Mouse (Mus musculus): ENCODE measurements around the gene Hira.
"Not testable (repeated sequence)": the region's sequence is repeated elsewhere in the genome, so short reads cannot be mapped to it uniquely, and the experiment has no call there.

Gene Hira

GRCm38 (mm10) chr16:18916064-18916463 is 39.2 kb downstream of the Hira start:
- DNase-seq (ENCODE audit: low spot score in 2 of 2): no peak

- no peak for DNase-seq (ENCODE audit: low spot score in 2 of 2)
These were observed 44.9 kb downstream of the Hira start for GRCm38 (mm10) chr16:18921771-18922170.

- DNase-seq (ENCODE audit: low spot score in 2 of 2): no peak
These were observed 51.1 kb downstream of the Hira start for GRCm38 (mm10) chr16:18927963-18928362.

GRCm38 (mm10) chr16:18938321-18939082 is 61.7 kb downstream of the Hira start:
- DNase-seq (ENCODE audit: low spot score in 2 of 2): no peak

- DNase-seq (ENCODE audit: low spot score in 2 of 2): no peak
These were observed 67.1 kb downstream of the Hira start for GRCm38 (mm10) chr16:18943906-18944305.

GRCm38 (mm10) chr16:18948941-18949340 is 72.1 kb downstream of the Hira start:
- no peak for DNase-seq (ENCODE audit: low spot score in 2 of 2)

- DNase-seq (ENCODE audit: low spot score in 2 of 2): no peak
These were observed 73.5 kb downstream of the Hira start for GRCm38 (mm10) chr16:18950351-18950750.

- no peak for DNase-seq (ENCODE audit: low spot score in 2 of 2)
These were observed 76.0 kb downstream of the Hira start for GRCm38 (mm10) chr16:18952813-18953212.

- DNase-seq (ENCODE audit: low spot score in 2 of 2): no peak
These were observed 78.2 kb downstream of the Hira start for GRCm38 (mm10) chr16:18955070-18955469.

GRCm38 (mm10) chr16:18963486-18963885 is 86.6 kb downstream of the Hira start:
- DNase-seq (ENCODE audit: low spot score in 2 of 2): no peak

- DNase-seq (ENCODE audit: low spot score in 2 of 2): no peak
These were observed 92.7 kb downstream of the Hira start for GRCm38 (mm10) chr16:18969420-18970128.

- no peak for DNase-seq (ENCODE audit: low spot score in 2 of 2)
These were observed 94.0 kb downstream of the Hira start for GRCm38 (mm10) chr16:18970837-18971236.

GRCm38 (mm10) chr16:18975665-18976064 is 98.8 kb downstream of the Hira start:
- DNase-seq (ENCODE audit: low spot score in 2 of 2): not testable (repeated sequence)

- no peak for DNase-seq (ENCODE audit: low spot score in 2 of 2)
These were observed 99.5 kb downstream of the Hira start for GRCm38 (mm10) chr16:18976315-18976714.

- DNase-seq (ENCODE audit: low spot score in 2 of 2): no peak
These were observed 109.5 kb downstream of the Hira start for GRCm38 (mm10) chr16:18986381-18986780.

- DNase-seq (ENCODE audit: low spot score in 2 of 2): no peak
These were observed 110.0 kb downstream of the Hira start for GRCm38 (mm10) chr16:18986860-18987259.

GRCm38 (mm10) chr16:19002610-19003389 is 126.0 kb downstream of the Hira start:
- DNase-seq (ENCODE audit: low spot score in 2 of 2): peak in 1 of 2 experiments; percentile 68

GRCm38 (mm10) chr16:19003757-19004156 is 126.9 kb downstream of the Hira start:
- no peak for DNase-seq (ENCODE audit: low spot score in 2 of 2)

- no peak for DNase-seq (ENCODE audit: low spot score in 2 of 2)
These were observed 128.5 kb downstream of the Hira start for GRCm38 (mm10) chr16:19005298-19005697.

GRCm38 (mm10) chr16:19006715-19007114 is 129.9 kb downstream of the Hira start:
- no peak for DNase-seq (ENCODE audit: low spot score in 2 of 2)

GRCm38 (mm10) chr16:19007186-19007591 is 130.4 kb downstream of the Hira start:
- peak in 1 of 2 experiments; percentile 52 for DNase-seq (ENCODE audit: low spot score in 2 of 2)

- no peak for DNase-seq (ENCODE audit: low spot score in 2 of 2)
These were observed 133.9 kb downstream of the Hira start for GRCm38 (mm10) chr16:19010710-19011109.
